Mouse (Mus musculus) adrenal gland, postnatal 0 days (tissue): ENCODE results near the gene Gm10719. TPM values are rescaled to one million over a fixed set of nuclear protein-coding genes. Genes with fewer than 3 reads are reported as not detected.

Experiments used
- microRNA-seq: library from miRNA; unstranded; fragments of <30 nt; microRNA quantifications from one replicate; pipeline ENCODE4, GENCODE M21; 2016; ENCODE audit warnings: borderline replicate concordance; ENCODE audit not compliant: insufficient number of aligned reads
- polyA plus RNA-seq: library from polyadenylated mRNA; unstranded; fragments of >200 nt; fragmentation: Nextera tagmentation; extraction: Ambion mirVana; gene quantifications from 2 replicates; pipeline ENCODE4 v1.2.1, GENCODE M21; 2015

The Gm10719 gene
- polyA plus RNA-seq: 0.25 TPM in 1 of 2 replicates, not detected in the other

DNA sequence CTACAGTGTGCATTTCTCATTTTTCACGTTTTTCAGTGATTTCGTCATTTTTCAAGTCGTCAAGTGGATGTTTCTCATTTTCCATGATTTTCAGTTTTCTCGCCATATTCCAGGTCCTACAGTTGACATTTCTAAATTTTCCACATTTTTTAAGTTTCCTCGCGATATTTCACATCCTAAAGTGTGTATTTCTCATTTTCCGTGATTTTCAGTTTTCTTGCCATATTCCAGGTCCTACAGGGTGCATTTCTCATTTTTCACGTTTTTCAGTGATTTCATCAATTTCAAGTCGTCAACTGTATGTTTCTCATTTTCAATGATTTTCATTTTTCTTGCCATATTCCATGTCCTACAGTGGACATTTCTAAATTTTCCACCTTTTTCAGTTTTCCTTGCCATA lies at the start of gene Gm10719:
TSS of gene Gm10719 (plus strand) at position 301 of the 400 bp plus-strand sequence.

DNA sequence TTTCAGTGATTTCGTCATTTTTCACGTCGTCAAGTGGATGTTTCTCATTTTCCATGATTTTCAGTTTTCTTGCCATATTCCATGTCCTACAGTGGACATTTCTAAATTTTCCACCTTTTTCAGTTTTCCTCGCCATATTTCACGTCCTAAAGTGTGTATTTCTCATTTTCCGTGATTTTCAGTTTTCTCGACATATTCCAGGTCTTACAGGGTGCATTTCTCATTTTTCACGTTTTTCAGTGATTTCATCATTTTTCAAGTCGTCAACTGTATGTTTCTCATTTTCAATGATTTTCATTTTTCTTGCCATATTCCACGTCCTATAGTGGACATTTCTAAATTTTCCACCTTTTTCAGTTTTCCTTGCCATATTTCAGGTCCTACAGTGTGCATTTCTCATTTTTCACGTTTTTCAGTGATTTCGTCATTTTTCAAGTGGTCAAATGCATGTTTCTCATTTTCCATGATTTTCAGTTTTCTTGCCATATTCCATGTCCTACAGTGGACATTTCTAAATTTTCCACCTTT lies 16.7 kb upstream of the Gm10719 start, which contains the start of gene Gm10722:
TSS of gene Gm10722 (plus strand) at position 478 of the 528 bp plus-strand sequence.

DNA sequence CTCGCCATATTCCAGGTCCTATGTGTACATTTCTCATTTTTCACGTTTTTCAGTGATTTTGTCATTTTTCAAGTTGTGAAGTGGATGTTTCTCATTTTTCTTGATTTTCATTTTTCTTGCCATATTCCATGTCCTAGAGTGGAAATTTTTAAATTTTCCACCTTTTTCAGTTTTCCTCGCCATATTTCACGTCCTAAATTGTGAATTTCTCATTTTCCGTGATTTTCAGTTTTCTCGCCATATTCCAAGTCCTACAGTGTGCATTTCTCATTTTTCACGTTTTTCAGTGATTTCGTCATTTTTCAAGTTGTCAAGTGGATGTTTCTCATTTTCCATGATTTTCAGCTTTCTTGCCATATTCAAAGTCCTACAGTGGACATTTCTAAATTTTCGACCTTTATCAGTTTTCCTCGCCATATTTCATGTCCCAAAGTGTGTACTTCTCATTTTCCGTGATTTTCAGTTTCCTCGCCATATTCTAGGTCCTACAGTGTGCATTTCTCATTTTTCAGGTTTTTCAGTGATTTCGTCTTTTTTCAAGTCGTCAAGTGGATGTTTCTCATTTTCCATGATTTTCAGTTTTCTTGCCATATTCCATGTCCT lies 14.3 kb upstream of the Gm10719 start, which contains the start of gene Gm11168:
TSS of gene Gm11168 (plus strand) at position 553 of the 603 bp plus-strand sequence.

DNA sequence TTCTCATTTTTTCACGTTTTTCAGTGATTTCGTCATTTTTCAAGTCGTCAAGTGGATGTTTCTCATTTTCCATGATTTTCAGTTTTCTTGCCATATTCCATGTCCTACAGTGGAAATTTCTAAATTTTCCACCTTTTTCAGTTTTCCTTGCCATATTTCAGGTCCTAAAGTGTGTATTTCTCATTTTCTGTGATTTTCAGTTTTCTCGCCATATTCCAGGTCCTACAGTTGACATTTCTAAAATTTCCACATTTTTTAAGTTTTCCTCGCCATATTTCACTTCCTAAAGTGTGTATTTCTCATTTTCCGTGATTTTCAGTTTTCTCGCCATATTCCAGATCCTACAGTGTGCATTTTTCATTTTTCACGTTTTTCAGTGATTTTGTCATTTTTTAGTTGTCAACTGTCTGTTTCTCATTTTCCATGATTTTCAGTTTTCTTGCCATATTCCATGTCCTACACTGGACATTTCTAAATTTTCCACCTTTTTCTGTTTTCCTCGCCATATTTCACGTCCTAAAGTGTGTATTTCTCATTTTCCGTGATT lies 4.4 kb upstream of the Gm10719 start, which contains the start of gene Gm10721:
TSS of gene Gm10721 (plus strand) at position 408 of the 547 bp plus-strand sequence.

DNA sequence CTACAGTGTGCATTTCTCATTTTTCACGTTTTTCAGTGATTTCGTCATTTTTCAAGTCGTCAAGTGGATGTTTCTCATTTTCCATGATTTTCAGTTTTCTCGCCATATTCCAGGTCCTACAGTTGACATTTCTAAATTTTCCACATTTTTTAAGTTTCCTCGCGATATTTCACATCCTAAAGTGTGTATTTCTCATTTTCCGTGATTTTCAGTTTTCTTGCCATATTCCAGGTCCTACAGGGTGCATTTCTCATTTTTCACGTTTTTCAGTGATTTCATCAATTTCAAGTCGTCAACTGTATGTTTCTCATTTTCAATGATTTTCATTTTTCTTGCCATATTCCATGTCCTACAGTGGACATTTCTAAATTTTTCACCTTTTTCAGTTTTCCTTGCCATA lies 1.9 kb upstream of the Gm10719 start, which contains the start of gene Gm10720:
TSS of gene Gm10720 (plus strand) at position 301 of the 400 bp plus-strand sequence.

DNA sequence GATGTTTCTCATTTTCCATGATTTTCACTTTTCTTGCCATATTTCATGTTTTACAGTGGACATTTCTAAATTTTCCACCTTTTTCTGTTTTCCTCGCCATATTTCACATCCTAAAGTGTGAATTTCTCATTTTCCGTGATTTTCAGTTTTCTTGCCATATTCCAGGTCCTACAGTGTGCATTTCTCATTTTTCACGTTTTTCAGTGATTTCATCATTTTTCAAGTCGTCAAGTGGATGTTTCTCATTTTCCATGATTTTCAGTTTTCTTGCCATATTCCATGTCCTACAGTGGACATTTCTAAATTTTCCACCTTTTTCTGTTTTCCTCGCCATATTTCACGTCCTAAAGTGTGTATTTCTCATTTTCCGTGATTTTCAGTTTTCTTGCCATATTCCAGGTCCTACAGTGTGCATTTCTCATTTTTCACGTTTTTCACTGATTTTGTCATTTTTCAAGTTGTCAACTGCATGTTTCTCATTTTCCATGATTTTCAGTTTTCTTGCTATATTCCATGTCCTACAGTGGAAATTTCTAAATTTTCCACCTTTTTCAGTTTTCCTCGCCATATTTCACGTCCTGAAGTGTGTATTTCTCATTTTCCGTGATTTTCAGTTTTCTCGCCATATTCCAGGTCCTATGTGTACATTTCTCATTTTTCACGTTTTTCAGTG lies 6.2 kb downstream of the Gm10719 start, which contains the start of gene Gm10718:
TSS of gene Gm10718 (plus strand) at position 236 of the 673 bp plus-strand sequence.

DNA sequence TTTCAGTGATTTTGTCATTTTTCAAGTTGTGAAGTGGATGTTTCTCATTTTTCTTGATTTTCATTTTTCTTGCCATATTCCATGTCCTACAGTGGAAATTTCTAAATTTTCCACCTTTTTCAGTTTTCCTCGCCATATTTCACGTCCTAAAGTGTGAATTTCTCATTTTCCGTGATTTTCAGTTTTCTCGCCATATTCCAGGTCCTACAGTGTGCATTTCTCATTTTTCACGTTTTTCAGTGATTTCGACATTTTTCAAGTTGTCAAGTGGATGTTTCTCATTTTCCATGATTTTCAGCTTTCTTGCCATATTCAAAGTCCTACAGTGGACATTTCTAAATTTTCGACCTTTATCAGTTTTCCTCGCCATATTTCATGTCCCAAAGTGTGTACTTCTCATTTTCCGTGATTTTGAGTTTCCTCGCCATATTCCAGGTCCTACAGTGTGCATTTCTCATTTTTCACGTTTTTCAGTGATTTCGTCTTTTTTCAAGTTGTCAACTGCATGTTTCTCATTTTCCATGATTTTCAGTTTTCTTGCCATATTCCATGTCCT lies 7.8 kb downstream of the Gm10719 start, which contains the start of gene Gm10717:
TSS of gene Gm10717 (plus strand) at position 506 of the 556 bp plus-strand sequence.

DNA sequence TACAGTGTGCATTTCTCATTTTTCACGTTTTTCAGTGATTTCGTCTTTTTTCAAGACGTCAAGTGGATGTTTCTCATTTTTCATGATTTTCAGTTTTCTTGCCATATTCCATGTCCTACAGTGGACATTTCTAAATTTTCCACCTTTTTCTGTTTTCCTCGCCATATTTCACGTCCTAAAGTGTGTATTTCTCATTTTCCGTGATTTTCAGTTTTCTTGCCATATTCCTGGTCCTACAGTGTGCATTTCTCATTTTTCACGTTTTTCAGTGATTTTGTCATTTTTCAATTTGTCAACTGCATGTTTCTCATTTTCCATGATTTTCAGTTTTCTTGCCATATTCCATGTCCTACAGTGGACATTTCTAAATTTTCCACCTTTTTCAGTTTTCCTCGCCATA lies 17.1 kb downstream of the Gm10719 start, which contains the start of gene Gm17535:
TSS of gene Gm17535 (plus strand) at position 301 of the 400 bp plus-strand sequence.

DNA sequence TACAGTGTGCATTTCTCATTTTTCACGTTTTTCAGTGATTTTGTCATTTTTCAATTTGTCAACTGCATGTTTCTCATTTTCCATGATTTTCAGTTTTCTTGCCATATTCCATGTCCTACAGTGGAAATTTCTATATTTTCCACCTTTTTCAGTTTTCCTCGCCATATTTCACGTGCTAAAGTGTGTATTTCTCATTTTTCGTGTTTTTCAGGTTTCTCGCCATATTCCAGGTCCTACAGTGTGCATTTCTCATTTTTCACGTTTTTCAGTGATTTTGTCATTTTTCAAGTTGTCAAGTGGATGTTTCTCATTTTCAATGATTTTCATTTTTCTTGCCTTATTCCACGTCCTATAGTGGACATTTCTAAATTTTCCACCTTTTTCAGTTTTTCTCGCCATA lies 19.4 kb downstream of the Gm10719 start, which contains the start of gene Gm10715:
TSS of gene Gm10715 (plus strand) at position 301 of the 400 bp plus-strand sequence.

Small RNA genes lying within 50 kb of the gene (microRNA-seq; reads per million reads assigned to microRNA genes)
- gene Mir101c: not detected

Other genes starting within 250 kb of the Gm10719 start
- gene Gm10722, start 16.5 kb upstream of the Gm10719 start, polyA plus RNA-seq: not detected in 2 replicates
- not detected in 2 replicates for gene Gm11168, start 14.1 kb upstream of the Gm10719 start, polyA plus RNA-seq
- 0.25 TPM in 1 of 2 replicates, not detected in the other for gene Gm10721, start 4.3 kb upstream of the Gm10719 start, polyA plus RNA-seq
- not detected in 2 replicates for gene Gm10720, start 1.8 kb upstream of the Gm10719 start, polyA plus RNA-seq
- 0.39 TPM in 1 of 2 replicates, not detected in the other for gene Gm10718, start 6.1 kb downstream of the Gm10719 start, polyA plus RNA-seq
- 0.23 TPM in 1 of 2 replicates, not detected in the other for gene Gm10717, start 8.0 kb downstream of the Gm10719 start, polyA plus RNA-seq
- not detected in 2 replicates for gene Gm17535, start 17.2 kb downstream of the Gm10719 start, polyA plus RNA-seq
- not detected in 2 replicates for gene Gm10715, start 19.5 kb downstream of the Gm10719 start, polyA plus RNA-seq